Mouse (Mus musculus) E14TG2a.4 (cell line): ENCODE measurements around the gene Fbxl8.

Experiments used
- CTCF ChIP-seq: conservative IDR thresholded peaks from 2 replicates; pipeline ENCODE4 v1.5.1; 2014; ENCODE audit warnings: low read length
- POU5F1 ChIP-seq: IDR thresholded peaks from 2 replicates; pipeline ENCODE4 v1.6.1; 2014; ENCODE audit warnings: low read length, borderline replicate concordance

DNA sequence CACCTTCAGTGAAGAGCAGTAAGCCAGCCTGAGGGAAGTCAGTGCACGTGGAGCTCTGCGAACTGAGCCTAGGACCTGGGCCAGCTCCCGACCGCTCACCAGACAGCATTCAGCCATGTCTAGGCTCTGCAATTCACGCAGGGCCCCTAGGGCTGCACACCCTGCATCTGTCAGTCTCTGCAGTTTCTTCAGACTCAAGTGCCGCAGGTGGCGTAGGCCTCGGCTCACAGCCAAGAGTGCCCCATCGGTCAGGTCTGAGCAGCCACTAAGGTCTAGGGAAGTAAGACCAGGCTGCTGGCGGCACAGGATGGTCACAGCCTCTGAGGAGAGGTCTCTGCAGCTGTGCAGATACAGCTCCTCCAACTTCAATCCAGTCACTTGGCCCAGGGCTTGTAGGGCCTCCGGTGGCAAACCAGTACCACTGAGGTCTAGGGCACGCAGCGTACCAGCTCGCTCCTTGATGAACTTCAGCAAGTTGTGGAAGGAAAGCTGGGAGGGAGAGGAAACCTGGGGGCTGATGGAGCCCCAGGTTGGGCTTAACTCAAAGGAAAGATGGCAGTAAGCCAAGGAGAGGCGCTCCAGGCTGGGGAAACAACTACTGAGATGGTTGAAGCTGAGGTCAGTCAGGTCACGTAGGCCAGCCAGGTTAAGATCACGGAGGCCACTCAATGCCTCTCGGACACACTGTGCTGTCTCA is 50.8 kb downstream of the Fbxl8 start:
- no peak for TF ChIP-seq CTCF
- no peak for TF ChIP-seq POU5F1
